Mouse (Mus musculus): ENCODE data around the gene Kif26b. TPM values are rescaled to one million over a fixed set of nuclear protein-coding genes. Genes with fewer than 3 reads are reported as not detected.

Gene Kif26b
- polyA plus RNA-seq, 1 experiment from 2014 or later: 5.3 TPM

DNA sequence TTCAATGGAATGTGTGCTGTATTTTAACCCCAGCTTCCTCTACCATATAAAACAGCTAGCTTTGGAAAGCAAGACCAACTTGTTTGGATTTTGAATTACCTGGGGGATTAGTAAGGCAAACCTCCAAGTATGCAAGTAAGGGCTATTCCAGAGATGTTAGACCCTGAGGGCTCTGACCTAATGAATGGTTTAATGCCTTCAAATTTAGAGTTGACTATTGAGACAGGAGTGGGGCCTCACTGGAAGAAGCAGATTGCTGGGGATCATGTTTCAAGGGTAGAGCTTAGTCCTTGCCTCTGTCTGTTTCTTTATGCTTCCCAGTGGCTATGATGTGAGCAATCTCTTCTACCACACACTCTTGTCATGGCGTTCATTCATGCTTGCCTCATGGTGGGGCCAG is 349.8 kb downstream of the Kif26b start:
- ATAC-seq (ENCODE audit: insufficient number of reproducible peaks, low FRiP score, low TSS enrichment, low read depth): no peak
- Histone ChIP-seq H3K9ac (no peak overlapping the region), H3K36me3 (no peaks in the 10 kb centered on the region), H3K4me2 (no peak overlapping the region), H3K9me3 (no peaks in the 10 kb centered on the region), H3K27me3 (no peaks in the 10 kb centered on the region), H3K27ac (no peak overlapping the region), H3K4me3 (no peak overlapping the region), H3K4me1 (0 out of 2 replicates have a peak, but pooled peaks cover 9% of the 10 kb centered on the region)
- 25% methylated on average over 1 of the region's 1 CpGs for WGBS

DNA sequence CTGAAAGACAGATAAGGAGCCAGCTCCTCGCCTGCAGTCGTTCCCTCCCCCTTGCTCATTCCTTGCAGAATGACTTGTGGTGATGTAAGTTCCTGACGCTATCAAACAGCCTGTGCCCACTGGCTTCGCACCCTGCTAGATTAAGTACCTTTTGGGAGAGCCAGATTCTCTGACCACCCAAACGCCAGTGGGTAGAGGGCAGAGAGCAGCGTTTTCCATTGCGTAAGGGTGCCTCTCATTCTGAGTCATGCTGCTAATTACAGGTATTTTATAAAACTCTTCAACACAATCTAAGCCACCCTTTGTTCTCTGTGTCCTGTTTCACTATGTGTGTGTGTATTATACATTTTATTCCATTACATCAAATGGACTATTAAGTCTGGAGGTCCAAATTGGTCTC is 352.0 kb downstream of the Kif26b start:
- Histone ChIP-seq H3K9ac (no peak overlapping the region), H3K4me1 (0 out of 2 replicates have a peak, but pooled peaks cover 9% of the 10 kb centered on the region), H3K27me3 (no peaks in the 10 kb centered on the region), H3K9me3 (no peaks in the 10 kb centered on the region), H3K4me3 (no peak overlapping the region), H3K27ac (no peak overlapping the region), H3K4me2 (no peak overlapping the region), H3K36me3 (0 out of 2 replicates have a peak, but pooled peaks cover 4% of the 10 kb centered on the region)
- WGBS: 71% methylated on average over 7 of the region's 7 CpGs
- no peak for ATAC-seq (ENCODE audit: insufficient number of reproducible peaks, low FRiP score, low TSS enrichment, low read depth)

- Histone ChIP-seq H3K4me1 (no peaks in the 10 kb centered on the region), H3K9ac (no peak overlapping the region), H3K4me3 (no peak overlapping the region), H3K36me3 (0 out of 2 replicates have a peak, but pooled peaks cover 4% of the 10 kb centered on the region), H3K9me3 (no peaks in the 10 kb centered on the region), H3K27me3 (no peaks in the 10 kb centered on the region), H3K4me2 (no peak overlapping the region), H3K27ac (no peak overlapping the region)
- 80% methylated on average over 5 of the region's 5 CpGs for WGBS
- no peak for ATAC-seq (ENCODE audit: insufficient number of reproducible peaks, low FRiP score, low TSS enrichment, low read depth)
Observed at GRCm38 (mm10) chr1:178886671-178887070, 357.7 kb downstream of the Kif26b start.

- H3K9ac ChIP-seq: no peak overlapping the region
- no peak overlapping the region for H3K4me2 ChIP-seq
- WGBS: 87% methylated on average over 6 of the region's 6 CpGs
- H3K27ac ChIP-seq: no peak overlapping the region
- H3K36me3 ChIP-seq: no peaks in the 10 kb centered on the region
- H3K4me1 ChIP-seq: no peaks in the 10 kb centered on the region
- no peaks in the 10 kb centered on the region for H3K9me3 ChIP-seq
- no peak for ATAC-seq (ENCODE audit: insufficient number of reproducible peaks, low FRiP score, low TSS enrichment, low read depth)
- no peaks in the 10 kb centered on the region for H3K27me3 ChIP-seq
- H3K4me3 ChIP-seq: no peak overlapping the region
Observed at GRCm38 (mm10) chr1:178892376-178892775, 363.5 kb downstream of the Kif26b start.

- no peak overlapping the region for H3K4me3 ChIP-seq
- ATAC-seq (ENCODE audit: insufficient number of reproducible peaks, low FRiP score, low TSS enrichment, low read depth): no peak
- no peaks in the 10 kb centered on the region for H3K9me3 ChIP-seq
- no peaks in the 10 kb centered on the region for H3K4me1 ChIP-seq
- 89% methylated on average over 11 of the region's 11 CpGs for WGBS
- H3K36me3 ChIP-seq: no peaks in the 10 kb centered on the region
- no peak overlapping the region for H3K27ac ChIP-seq
- H3K4me2 ChIP-seq: no peak overlapping the region
- no peak overlapping the region for H3K9ac ChIP-seq
- no peaks in the 10 kb centered on the region for H3K27me3 ChIP-seq
Observed at GRCm38 (mm10) chr1:178893229-178894080, 364.5 kb downstream of the Kif26b start.

DNA sequence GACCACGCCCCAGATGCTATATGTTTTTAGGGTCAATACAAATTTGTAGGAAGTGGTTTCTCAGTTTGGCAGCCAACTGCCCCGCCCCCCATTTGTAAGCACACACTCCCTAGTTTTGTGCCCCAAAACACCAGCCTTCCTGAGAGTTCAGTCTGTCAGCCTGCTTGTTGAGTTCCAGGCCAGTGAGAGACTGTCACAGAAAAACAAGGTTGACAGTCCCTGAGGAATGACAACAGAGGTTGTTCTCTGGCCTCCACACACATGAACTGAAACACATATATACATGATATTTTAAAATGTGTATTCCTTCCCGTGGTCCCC is 365.1 kb downstream of the Kif26b start:
- Histone ChIP-seq H3K4me2 (no peak overlapping the region), H3K27me3 (no peaks in the 10 kb centered on the region), H3K36me3 (no peaks in the 10 kb centered on the region), H3K9me3 (no peaks in the 10 kb centered on the region), H3K4me3 (no peak overlapping the region), H3K27ac (no peak overlapping the region), H3K4me1 (no peaks in the 10 kb centered on the region), H3K9ac (no peak overlapping the region)
- ATAC-seq (ENCODE audit: insufficient number of reproducible peaks, low FRiP score, low TSS enrichment, low read depth): no peak
- 91% methylated on average over 3 of the region's 3 CpGs for WGBS

- Histone ChIP-seq H3K9me3 (no peaks in the 10 kb centered on the region), H3K4me3 (no peak overlapping the region), H3K9ac (no peak overlapping the region), H3K36me3 (no peaks in the 10 kb centered on the region), H3K4me1 (no peaks in the 10 kb centered on the region), H3K27ac (no peak overlapping the region), H3K27me3 (no peaks in the 10 kb centered on the region), H3K4me2 (no peak overlapping the region)
- ATAC-seq (ENCODE audit: insufficient number of reproducible peaks, low FRiP score, low TSS enrichment, low read depth): no peak
- 83% methylated on average over 4 of the region's 4 CpGs for WGBS
Observed at GRCm38 (mm10) chr1:178895674-178896073, 366.7 kb downstream of the Kif26b start.

DNA sequence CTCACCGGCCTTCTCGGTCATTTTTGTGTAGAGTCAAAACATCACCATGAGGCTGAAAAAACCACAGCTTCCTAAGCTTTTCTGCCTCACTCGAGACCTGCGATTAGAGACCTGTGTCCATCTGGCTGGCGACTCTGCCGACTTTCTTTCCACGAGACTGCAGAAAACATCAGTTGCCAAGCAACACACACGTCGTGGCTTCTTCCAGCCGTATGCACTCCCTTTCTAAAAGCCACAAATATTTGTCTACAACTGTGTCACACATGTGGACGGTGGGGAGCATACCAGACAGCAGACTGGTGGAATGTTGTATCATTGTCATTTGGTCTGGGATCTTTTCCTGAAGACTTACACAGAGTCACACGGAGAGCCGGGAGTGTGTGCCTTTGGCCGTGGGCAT is 382.0 kb downstream of the Kif26b start:
- peaks cover 6% of the 10 kb centered on the region; the same call in 1 of the 2 replicates for H3K36me3 ChIP-seq
- no peak overlapping the region for H3K27ac ChIP-seq
- H3K4me1 ChIP-seq: peaks cover 6% of the 10 kb centered on the region; the same call in 1 of the 2 replicates
- no peak overlapping the region for H3K4me3 ChIP-seq
- H3K9ac ChIP-seq: no peak overlapping the region
- H3K9me3 ChIP-seq: no peaks in the 10 kb centered on the region
- 44% methylated on average over 14 of the region's 14 CpGs for WGBS
- no peak for ATAC-seq (ENCODE audit: insufficient number of reproducible peaks, low FRiP score, low TSS enrichment, low read depth)
- no peak overlapping the region for H3K4me2 ChIP-seq
- no peaks in the 10 kb centered on the region for H3K27me3 ChIP-seq

DNA sequence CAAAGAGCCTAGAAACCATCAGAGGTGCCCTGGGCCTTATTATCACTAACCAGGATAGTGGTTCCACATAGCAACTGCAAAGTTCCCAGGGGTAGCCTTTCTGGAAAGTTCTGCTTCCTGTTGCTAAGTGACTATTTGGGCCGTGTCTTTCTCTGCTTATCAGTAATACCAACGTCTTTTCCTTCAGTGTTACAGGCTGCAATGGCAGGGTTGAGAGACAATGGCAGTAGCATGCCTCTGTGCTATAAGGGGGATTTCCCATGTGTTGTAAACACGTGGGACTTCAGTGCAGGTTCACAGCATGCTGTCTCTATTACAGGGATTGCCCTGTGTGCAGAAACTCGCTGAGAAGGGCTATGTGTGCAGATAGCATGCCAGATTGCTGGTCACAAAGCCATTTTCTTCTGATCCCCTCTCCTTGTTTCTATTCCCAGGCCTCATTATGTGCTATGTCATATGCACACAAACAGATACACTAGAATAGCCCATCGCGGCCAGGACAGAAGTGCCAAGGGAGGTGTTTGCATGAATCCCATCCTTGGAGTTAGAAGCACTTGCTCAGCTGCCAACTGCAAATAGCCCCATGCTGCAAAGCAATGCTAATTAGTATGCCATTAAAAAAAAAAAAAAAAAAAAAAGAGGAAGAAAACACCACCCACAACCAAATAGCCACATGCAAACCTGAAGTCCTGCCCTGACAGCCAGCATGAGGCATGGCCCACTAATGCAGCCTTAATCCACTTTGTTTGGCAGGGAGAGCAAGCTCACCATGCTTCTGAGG is 384.2 kb downstream of the Kif26b start:
- Histone ChIP-seq H3K4me3 (no peak overlapping the region), H3K27me3 (no peaks in the 10 kb centered on the region), H3K4me1 (peaks cover 6% of the 10 kb centered on the region; the same call in 1 of the 2 replicates), H3K27ac (no peak overlapping the region), H3K4me2 (no peak overlapping the region), H3K9me3 (no peaks in the 10 kb centered on the region), H3K9ac (no peak overlapping the region), H3K36me3 (peaks cover 19% of the 10 kb centered on the region)
- WGBS: 57% methylated on average over 6 of the region's 6 CpGs
- no peak for ATAC-seq (ENCODE audit: insufficient number of reproducible peaks, low FRiP score, low TSS enrichment, low read depth)

DNA sequence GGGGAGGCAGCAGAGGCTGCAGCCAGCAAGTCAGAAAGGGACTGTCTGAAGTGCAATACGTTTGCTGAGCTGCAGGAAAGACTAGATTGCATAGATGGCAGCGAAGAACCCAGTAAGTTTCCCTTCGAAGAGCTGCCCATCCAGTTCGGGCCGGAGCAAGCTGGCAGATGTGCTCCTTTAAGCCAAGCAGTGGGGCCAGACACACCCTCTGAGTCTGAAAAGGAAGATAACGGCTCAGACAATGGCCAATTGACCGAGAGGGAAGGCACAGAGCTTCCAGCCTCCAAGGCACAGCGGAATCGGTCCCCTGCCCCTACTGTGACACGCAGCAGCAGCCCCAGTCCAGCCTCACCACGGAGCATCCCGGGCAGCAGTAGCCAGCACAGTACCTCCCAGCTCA is 386.1 kb downstream of the Kif26b start:
- no peak for ATAC-seq (ENCODE audit: insufficient number of reproducible peaks, low FRiP score, low TSS enrichment, low read depth)
- H3K4me3 ChIP-seq: no peak overlapping the region
- no peak overlapping the region for H3K27ac ChIP-seq
- peaks cover 6% of the 10 kb centered on the region; the same call in 1 of the 2 replicates for H3K4me1 ChIP-seq
- no peaks in the 10 kb centered on the region for H3K9me3 ChIP-seq
- H3K27me3 ChIP-seq: no peaks in the 10 kb centered on the region
- no peak overlapping the region for H3K4me2 ChIP-seq
- peaks cover 23% of the 10 kb centered on the region for H3K36me3 ChIP-seq
- WGBS: 87% methylated on average over 12 of the region's 12 CpGs
- no peak overlapping the region for H3K9ac ChIP-seq

- Histone ChIP-seq H3K4me3 (no peak overlapping the region), H3K4me2 (no peak overlapping the region), H3K4me1 (no peaks in the 10 kb centered on the region), H3K27me3 (no peaks in the 10 kb centered on the region), H3K9ac (no peak overlapping the region), H3K27ac (no peak overlapping the region), H3K36me3 (peaks cover 23% of the 10 kb centered on the region), H3K9me3 (no peaks in the 10 kb centered on the region)
- 69% methylated on average over 31 of the region's 31 CpGs for whole genome bisulfite sequencing
- no peak for ATAC-seq (ENCODE audit: insufficient number of reproducible peaks, low FRiP score, low TSS enrichment, low read depth)
Observed at GRCm38 (mm10) chr1:178917194-178917902, 388.4 kb downstream of the Kif26b start.
